Mouse (Mus musculus): Measurements from ENCODE around the gene Itgb1bp2. TPM values are rescaled to one million over a fixed set of nuclear protein-coding genes. Genes with fewer than 3 reads are reported as not detected.
A peak's percentile ranks its signal among the peaks of the same experiment; 100 is the strongest.

Gene Itgb1bp2
- polyA plus RNA-seq (2012; rRNA removed): 3.3 and 5.4 TPM in 2 replicates

DNA sequence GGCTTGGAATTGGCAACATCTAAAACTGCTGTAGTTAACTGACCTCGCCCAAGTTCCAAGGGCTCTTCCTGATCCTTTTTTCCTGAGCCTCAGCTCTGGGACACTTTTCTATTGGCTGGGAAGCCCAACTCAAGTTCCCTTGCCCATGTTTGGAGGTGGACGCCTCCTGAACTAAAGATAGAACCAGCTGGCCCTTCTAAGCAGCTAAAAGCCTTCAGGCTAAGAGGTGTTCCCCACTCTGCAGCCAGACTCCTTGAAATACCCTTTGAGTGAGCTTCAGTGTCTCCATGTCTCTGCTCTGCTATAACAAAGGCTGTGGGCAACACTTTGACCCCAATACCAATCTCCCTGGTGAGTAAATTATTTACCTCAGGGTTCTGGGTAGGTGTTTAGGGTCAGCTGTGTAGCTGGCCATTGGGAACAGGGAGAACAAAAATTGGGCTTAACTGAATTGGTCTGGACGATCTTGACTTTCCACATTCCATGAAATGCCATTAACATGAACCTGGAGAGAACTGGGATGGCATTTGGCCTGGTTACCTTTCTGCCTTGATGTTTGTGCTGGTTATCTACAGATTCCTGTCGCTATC lies at the start of gene Itgb1bp2:
Gene Itgb1bp2, plus strand, starts transcription at position 203 of the 590 bp plus-strand sequence.
- no peak for DNase-seq (ENCODE audit: low read depth)
- TF ChIP-seq POLR2A (IDR thresholded peaks at IDR 0.05; ENCODE audit: borderline replicate concordance, extremely low read depth, insufficient read depth, insufficient read length, poor library complexity, severe bottlenecking) (no peak), CTCF (IDR thresholded peaks at IDR 0.05; ENCODE audit: borderline replicate concordance, extremely low read depth, insufficient read depth, insufficient read length) (no peak)

DNA sequence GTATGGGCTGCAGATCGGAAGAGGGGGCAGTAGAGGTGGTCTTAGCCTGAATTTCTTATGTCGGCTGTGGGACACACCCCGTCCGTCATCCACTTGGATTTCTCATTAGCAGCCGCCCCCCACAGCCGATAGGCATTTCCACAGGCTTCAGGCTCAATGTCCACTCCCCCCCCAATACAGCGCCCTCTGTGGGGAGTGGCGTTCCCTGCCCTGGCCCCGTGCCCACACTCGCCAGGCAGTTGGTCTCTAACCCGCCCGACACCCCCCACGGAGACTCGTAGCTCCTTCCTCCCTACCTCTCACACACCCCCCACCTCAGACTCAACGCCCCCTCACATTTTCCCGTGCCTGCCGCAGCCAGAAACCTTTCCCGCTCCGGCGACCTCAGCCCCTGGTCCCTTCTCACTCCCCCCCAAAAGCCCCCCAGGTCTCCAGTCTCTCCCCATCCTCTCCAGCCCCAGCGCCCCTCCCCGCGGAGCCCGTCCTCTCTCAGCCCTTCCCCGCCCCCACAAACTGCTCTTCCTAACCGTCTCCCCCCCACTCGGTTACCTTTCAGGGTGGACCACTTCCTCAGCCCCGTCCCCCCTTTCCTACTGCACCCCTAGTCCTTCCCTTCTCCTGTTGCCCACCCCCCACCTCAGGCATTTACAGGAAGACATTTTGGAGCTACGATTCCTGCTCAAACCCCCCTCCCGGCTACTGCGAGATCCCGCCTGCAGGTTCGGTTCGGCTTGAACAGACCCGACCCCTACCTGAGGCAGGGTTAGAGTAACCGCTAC lies 29.8 kb upstream of the Itgb1bp2 start:
- TF ChIP-seq CTCF (IDR thresholded peaks at IDR 0.05; ENCODE audit: borderline replicate concordance, extremely low read depth, insufficient read depth, insufficient read length) (peak; percentile 13; the same call in 1 of the 2 replicates), POLR2A (IDR thresholded peaks at IDR 0.05; ENCODE audit: borderline replicate concordance, extremely low read depth, insufficient read depth, insufficient read length, poor library complexity, severe bottlenecking) (no peak)
- peak; percentile 50 for DNase-seq (ENCODE audit: low read depth)

DNA sequence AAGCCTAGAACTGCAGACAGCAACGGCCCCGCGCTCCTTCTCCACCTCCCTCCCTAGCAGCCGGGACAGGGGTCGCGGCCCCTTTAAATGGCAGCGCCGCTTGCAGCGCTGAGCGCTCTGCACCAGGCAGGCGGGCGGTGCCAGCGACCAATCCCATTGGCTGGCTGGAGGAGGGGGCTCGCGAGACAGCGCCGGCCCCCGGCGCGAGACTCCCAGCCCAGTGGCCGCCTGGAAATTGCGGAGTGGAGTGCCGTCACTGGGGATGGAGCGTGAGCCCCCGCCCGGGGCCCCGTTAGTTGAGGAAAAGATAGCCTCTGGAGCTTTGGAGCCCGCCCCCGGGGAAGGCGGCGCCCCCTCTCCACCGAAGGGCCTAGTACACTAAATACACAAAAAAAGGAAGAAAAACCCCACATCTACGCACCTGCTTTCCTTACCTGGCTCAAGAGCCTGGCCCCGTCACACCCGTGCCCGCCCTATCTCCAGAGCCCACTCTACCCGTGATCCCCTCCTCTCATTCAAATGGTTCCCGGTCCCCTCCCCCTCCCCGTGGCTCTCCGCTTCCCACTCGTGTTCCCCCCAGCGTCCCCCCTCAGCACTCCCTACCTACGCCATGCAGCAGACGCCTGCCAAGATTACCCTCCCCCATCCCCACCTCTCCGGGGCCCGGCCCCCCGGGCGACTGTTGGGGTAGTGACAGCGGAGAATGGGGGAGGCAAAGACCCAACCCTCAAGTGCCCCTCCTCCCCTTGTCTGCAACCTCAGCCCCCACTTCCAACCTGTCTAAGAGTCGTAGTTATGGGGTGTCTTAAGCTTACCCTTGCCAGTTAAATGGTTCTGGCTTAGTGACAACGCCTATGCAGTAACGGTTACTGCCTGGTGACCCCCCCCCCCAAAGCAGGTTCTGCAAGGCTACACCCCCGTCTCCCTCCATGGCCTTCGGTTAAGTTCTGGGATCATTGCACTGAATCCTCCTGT lies 28.9 kb upstream of the Itgb1bp2 start:
- DNase-seq (ENCODE audit: low read depth): peak; percentile 97
- TF ChIP-seq POLR2A (IDR thresholded peaks at IDR 0.05; ENCODE audit: borderline replicate concordance, extremely low read depth, insufficient read depth, insufficient read length, poor library complexity, severe bottlenecking) (no peak; the same call in 1 of the 2 replicates), CTCF (IDR thresholded peaks at IDR 0.05; ENCODE audit: borderline replicate concordance, extremely low read depth, insufficient read depth, insufficient read length) (no peak)

DNA sequence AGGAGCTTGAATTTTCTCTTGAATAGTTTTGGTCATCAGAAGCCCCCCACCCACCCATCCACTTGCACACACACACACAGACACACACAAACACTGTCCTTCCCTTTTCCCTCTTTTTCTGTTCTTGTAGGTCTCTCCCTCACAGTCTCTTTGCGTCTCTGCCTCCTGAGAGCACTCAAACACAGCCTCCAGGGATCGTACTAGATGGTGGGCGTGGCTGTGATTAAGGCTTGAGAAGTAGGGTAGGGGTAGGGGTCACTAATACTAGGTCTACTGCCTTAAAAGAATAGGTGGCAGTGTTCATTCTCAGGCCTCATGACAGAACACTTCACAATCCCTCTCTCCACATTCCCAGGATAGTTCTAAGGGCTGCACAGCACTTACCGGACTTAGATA lies 28.2 kb upstream of the Itgb1bp2 start, which contains the start of gene Zmym3:
Gene Zmym3, minus strand, starts transcription at position 150 of the 396 bp plus-strand sequence.
- DNase-seq (ENCODE audit: low read depth): peak; percentile 26
- TF ChIP-seq POLR2A (IDR thresholded peaks at IDR 0.05; ENCODE audit: borderline replicate concordance, extremely low read depth, insufficient read depth, insufficient read length, poor library complexity, severe bottlenecking): no peak
- no peak for TF ChIP-seq CTCF (IDR thresholded peaks at IDR 0.05; ENCODE audit: borderline replicate concordance, extremely low read depth, insufficient read depth, insufficient read length)

DNA sequence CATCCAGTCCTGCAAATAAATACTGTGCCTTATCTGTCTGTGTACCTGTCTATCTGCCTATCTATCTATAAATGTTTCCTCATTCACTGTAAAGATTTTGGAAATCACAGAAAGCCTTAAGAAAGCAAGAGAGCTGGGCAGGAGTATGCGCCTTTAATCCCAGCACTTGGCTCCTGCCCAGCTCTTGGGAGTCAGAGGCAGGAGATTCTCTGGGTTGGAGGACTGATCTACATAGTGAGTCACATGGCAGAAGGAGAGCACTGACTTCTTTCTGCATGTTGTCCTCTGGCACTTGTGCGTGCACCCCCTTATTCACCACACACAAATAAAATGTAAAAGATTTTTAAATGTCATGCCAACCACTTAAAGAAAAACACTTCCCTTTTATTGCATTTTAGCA lies 25.4 kb upstream of the Itgb1bp2 start:
- DNase-seq (ENCODE audit: low read depth): no peak
- no peak for TF ChIP-seq POLR2A (IDR thresholded peaks at IDR 0.05; ENCODE audit: borderline replicate concordance, extremely low read depth, insufficient read depth, insufficient read length, poor library complexity, severe bottlenecking)

DNA sequence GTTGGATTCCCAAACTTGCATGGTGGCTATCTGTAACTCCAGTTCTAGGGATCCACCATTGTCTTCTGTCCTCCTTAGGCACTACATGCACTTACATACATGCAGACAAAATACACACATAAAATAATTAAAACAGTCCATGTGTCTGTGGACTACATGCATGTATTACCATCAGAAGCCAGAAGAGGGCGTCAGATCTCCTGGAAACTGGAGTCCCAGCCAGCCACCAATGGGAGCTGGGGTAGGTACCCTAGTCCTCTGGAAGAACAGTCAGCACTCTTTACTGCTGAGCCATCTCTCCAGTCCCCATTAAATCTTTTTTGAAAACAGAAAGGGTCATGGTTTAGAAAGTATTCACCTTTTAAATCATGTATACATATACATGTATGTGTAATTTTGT lies 21.1 kb upstream of the Itgb1bp2 start:
- peak; percentile 8 for DNase-seq (ENCODE audit: low read depth)
- TF ChIP-seq POLR2A (IDR thresholded peaks at IDR 0.05; ENCODE audit: borderline replicate concordance, extremely low read depth, insufficient read depth, insufficient read length, poor library complexity, severe bottlenecking): no peak
- TF ChIP-seq CTCF (IDR thresholded peaks at IDR 0.05; ENCODE audit: borderline replicate concordance, extremely low read depth, insufficient read depth, insufficient read length): peak; percentile 20; the same call in 1 of the 2 replicates

DNA sequence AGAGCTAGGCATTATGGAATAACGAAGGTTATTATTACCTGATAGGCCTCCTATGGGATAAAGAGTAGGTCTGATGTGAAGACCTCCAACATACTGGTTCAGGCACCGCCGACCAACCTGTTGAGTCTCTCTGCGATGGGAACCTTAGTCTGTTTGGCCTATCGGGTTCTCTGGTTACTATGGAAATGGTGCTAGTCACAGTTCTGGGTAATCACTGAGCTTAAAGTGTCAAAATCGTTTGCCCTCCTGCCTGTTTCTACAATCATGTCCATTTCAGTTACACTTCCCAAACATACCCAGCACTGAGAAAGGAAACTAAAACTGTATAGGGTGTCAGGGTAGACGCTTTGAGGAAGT lies 20.1 kb upstream of the Itgb1bp2 start:
- TF ChIP-seq CTCF (IDR thresholded peaks at IDR 0.05; ENCODE audit: borderline replicate concordance, extremely low read depth, insufficient read depth, insufficient read length) (no peak), POLR2A (IDR thresholded peaks at IDR 0.05; ENCODE audit: borderline replicate concordance, extremely low read depth, insufficient read depth, insufficient read length, poor library complexity, severe bottlenecking) (no peak)
- peak; percentile 49 for DNase-seq (ENCODE audit: low read depth)

DNA sequence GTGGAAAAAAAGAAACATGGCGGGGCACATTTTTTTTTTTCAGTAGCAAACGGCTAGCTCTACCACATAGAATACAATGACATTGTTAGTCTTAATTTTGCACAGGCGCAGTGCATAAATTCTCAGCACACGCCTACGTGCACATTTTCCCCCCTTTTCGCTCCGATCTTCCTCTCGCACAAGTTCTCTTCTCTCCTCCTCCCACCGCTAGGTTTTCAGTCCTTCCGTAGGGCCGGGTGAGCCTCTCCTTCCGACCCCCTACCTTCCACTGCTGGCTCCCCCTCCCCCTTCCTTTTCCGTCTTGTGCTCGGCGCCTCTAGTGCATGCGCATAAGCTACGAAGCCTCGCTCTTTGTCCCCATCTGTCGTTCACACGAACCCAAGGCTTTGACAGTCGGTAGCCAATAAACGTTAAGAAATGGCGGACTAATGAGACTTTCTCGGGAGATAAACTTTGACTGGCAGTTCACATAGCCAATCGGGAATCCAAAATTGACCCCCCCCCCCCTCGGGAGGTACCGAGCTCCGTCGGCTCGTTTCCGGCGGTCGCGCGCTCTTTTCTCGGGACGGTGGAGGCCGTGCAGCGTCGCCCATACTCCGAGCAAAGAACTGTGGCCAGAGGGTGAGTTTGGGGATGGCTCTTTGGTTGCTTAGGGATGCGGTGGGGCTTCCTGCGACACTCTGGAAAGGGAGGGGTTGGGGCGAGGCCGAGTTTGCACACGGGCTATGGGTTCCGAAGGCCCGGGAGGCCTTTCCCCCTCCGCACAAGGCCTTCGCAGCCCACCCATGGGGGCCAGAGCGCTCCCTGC lies 19.5 kb upstream of the Itgb1bp2 start, which contains the start of gene Nono:
Gene Nono, plus strand, starts transcription at position 177 of the 808 bp plus-strand sequence.
- DNase-seq (ENCODE audit: low read depth): peak; percentile 99
- TF ChIP-seq POLR2A (IDR thresholded peaks at IDR 0.05; ENCODE audit: borderline replicate concordance, extremely low read depth, insufficient read depth, insufficient read length, poor library complexity, severe bottlenecking) (peak; percentile 22; the same call in 1 of the 2 replicates), CTCF (IDR thresholded peaks at IDR 0.05; ENCODE audit: borderline replicate concordance, extremely low read depth, insufficient read depth, insufficient read length) (no peak)

DNA sequence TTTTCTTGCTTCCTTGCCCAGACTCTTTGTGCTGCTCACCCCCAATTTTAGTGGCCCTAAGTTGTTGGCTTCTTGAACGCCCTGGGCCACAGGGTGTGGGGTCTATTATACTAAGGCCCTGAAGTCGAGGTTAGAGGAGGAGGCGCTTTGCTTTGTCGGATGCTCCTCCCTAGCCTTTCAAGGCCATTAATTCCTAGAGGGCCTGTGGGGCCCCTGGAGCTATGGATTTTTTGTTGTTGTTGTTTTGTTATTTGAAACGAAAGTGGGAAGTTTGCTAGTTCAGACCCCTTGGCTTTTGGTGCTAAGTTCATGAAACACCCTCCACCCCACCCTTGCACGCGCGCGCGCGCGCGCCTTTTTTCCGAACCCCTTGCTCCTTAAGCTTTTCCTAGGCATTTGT lies 18.9 kb upstream of the Itgb1bp2 start:
- TF ChIP-seq CTCF (IDR thresholded peaks at IDR 0.05; ENCODE audit: borderline replicate concordance, extremely low read depth, insufficient read depth, insufficient read length) (no peak), POLR2A (IDR thresholded peaks at IDR 0.05; ENCODE audit: borderline replicate concordance, extremely low read depth, insufficient read depth, insufficient read length, poor library complexity, severe bottlenecking) (no peak)
- no peak for DNase-seq (ENCODE audit: low read depth)

DNA sequence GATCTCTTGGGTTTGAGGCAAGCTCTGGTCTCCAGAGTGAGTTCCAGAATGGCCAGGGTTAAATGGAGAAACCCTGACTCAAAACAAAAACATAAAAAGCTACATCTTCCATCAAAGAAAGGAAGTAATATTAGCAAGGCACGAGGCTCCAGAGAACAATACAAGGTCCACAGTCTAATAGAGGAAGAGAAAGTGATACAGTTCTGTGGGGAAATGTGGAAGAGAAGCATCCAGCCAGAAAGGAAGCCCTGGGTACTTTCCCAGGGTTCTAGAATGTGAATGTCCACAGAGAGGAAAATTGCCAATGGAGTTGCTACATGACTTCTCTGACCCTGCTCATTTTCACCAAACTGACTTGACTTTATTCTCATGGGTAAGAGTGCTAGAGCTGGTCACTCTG lies 2.3 kb downstream of the Itgb1bp2 start:
- no peak for DNase-seq (ENCODE audit: low read depth)
- TF ChIP-seq CTCF (IDR thresholded peaks at IDR 0.05; ENCODE audit: borderline replicate concordance, extremely low read depth, insufficient read depth, insufficient read length) (no peak), POLR2A (IDR thresholded peaks at IDR 0.05; ENCODE audit: borderline replicate concordance, extremely low read depth, insufficient read depth, insufficient read length, poor library complexity, severe bottlenecking) (no peak)

Measured in brain, embryonic 14.5 days (tissue).